Mouse (Mus musculus) stomach, embryonic 14.5 days (tissue): Measurements from ENCODE around the gene Mrap2. TPM values are rescaled to one million over a fixed set of nuclear protein-coding genes. Genes with fewer than 3 reads are reported as not detected.

ENCODE experiments used
- ATAC-seq: fragments of 200-750 bp; cut with Nextera tagmentation; 2 replicates; pipeline ENCODE4 v1.8.0; 2017; ENCODE audit warnings: low read depth, moderate TSS enrichment; ENCODE audit not compliant: insufficient number of reproducible peaks, insufficient read depth, low FRiP score
- H3K27ac ChIP-seq: fragments of 300-500 bp; sonication (generic); 2 replicates; pipeline ENCODE4 v1.5.1; 2014; ENCODE audit warnings: mild to moderate bottlenecking, low read length, moderate library complexity, mixed read lengths
- H3K27me3 ChIP-seq: fragments of 300-500 bp; sonication (generic); 2 replicates; pipeline ENCODE4 v1.6.1; 2014; ENCODE audit warnings: low read length, control low read depth, mixed read lengths; ENCODE audit not compliant: control insufficient read depth, insufficient read depth
- H3K36me3 ChIP-seq: fragments of 300-500 bp; sonication (generic); 2 replicates; pipeline ENCODE4 v1.6.1; 2014; ENCODE audit warnings: mild to moderate bottlenecking, control low read depth, low read length, moderate library complexity, mixed read lengths; ENCODE audit not compliant: control insufficient read depth, insufficient read depth
- H3K4me1 ChIP-seq: fragments of 300-500 bp; sonication (generic); 2 replicates; pipeline ENCODE4 v1.6.1; 2014; ENCODE audit warnings: low read length, control low read depth, mixed read lengths; ENCODE audit not compliant: control insufficient read depth, insufficient read depth
- H3K4me2 ChIP-seq: fragments of 300-500 bp; sonication (generic); replicated peaks from 2 replicates; pipeline ENCODE4 v1.6.1; 2014; ENCODE audit warnings: low read depth, low read length, control low read depth
- H3K4me3 ChIP-seq: fragments of 300-500 bp; sonication (generic); 2 replicates; pipeline ENCODE4 v1.5.1; 2014; ENCODE audit warnings: low read depth, low read length, control low read depth
- H3K9ac ChIP-seq: fragments of 300-500 bp; sonication (generic); replicated peaks from 2 replicates; pipeline ENCODE4 v1.6.1; 2014; ENCODE audit warnings: low read depth, mild to moderate bottlenecking, control low read depth, low read length, moderate library complexity, mixed read lengths
- H3K9me3 ChIP-seq: fragments of 300-500 bp; sonication (generic); 2 replicates; pipeline ENCODE4 v1.6.1; 2016; ENCODE audit warnings: low read depth, low read length, control low read depth; ENCODE audit not compliant: control insufficient read depth
- WGBS: fragments of 180-500 bp; shearing (Covaris S2); extraction: QIAGEN DNeasy Blood & Tissue Kit; methylation state at CpG from one replicate; pipeline ENCODE4 v1.1.7; 2014; 5-methylcytosine and 5-hydroxymethylcytosine counted together
- polyA plus RNA-seq: library from polyadenylated mRNA; unstranded; fragments of >200 nt; fragmentation: Nextera tagmentation; extraction: Ambion mirVana; gene quantifications from 2 replicates; pipeline ENCODE4 v1.2.1, GENCODE M21; 2014

Mrap2 gene
- polyA plus RNA-seq, 1 experiment from 2014 or later = not detected

DNA sequence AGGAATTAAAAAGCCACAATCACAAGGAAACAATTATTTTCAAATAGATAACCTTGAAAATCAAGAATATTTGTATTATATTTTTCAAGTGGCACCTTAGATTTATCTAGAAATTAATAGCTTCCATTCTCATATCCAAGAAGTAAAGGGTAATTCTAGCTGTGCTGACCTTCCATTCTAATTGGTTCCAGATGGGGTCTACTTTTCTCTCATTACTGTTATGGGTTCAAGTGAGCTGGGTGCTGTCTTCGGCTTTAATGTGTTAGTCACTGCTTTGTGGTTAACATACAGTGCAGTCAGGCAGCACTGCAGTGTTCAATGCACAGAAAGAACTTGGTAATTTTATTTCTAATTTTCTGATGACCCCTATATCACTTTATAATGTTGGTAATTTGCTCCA, 49.6 kb downstream of the Mrap2 start:
- Histone ChIP-seq H3K9ac (no peak overlapping the region), H3K27me3 (no peaks in the 10 kb centered on the region), H3K4me1 (no peaks in the 10 kb centered on the region), H3K4me2 (no peak overlapping the region), H3K4me3 (no peak overlapping the region), H3K9me3 (peaks cover 4% of the 10 kb centered on the region; the same call in 1 of the 2 replicates), H3K36me3 (peaks cover 14% of the 10 kb centered on the region), H3K27ac (no peak overlapping the region)
- 90% methylated on average over 1 of the region's 1 CpGs for WGBS
- ATAC-seq = no peak

DNA sequence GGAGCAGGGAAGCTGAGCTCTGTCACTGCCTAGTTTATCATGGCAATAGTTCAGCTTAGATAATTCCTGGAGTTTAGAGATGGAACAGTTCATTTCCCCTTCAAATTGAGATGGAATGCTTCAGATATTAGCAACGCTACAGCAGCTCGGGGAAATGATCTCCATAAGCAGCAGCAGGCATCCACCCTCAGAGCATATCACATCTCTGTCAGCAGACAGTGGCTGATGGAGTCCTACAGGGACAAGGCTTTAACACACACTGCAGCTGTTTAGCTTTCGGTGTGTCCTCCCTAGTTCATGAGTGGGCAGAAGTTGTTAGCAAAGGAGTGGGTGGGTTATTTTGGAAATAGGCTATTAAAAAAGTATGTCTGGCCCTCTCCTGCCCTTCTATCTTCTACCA, 53.2 kb downstream of the Mrap2 start:
- no peak overlapping the region for H3K9ac ChIP-seq
- H3K36me3 ChIP-seq = peaks cover 15% of the 10 kb centered on the region
- H3K27me3 ChIP-seq = no peaks in the 10 kb centered on the region
- WGBS = 80% methylated on average over 3 of the region's 3 CpGs
- H3K4me1 ChIP-seq = no peaks in the 10 kb centered on the region
- no peak overlapping the region for H3K27ac ChIP-seq
- H3K4me3 ChIP-seq = no peak overlapping the region
- no peak for ATAC-seq
- no peak overlapping the region for H3K4me2 ChIP-seq
- no peaks in the 10 kb centered on the region for H3K9me3 ChIP-seq

DNA sequence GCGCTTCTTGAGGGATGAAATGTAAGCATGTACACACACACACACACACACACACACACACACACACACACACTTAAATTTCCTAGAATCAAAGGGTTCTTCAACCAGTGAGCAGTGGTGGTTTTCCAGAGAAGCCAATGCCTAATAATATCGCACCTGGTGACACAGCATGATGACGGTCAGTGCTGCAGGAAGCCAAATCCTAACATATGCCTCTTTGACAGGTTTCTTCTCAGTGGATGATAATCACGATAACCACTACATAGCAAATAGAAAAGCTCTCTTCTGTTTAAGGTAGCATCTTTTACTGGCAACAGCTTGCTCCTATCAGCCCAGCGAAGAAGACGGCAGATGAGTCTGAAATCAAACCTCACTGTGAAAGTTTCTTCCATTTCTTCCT, 53.9 kb downstream of the Mrap2 start:
- H3K4me1 ChIP-seq = no peaks in the 10 kb centered on the region
- H3K27me3 ChIP-seq = no peaks in the 10 kb centered on the region
- no peak overlapping the region for H3K4me3 ChIP-seq
- H3K9ac ChIP-seq = no peak overlapping the region
- peaks cover 9% of the 10 kb centered on the region for H3K36me3 ChIP-seq
- 79% methylated on average over 6 of the region's 6 CpGs for WGBS
- H3K27ac ChIP-seq = no peak overlapping the region
- no peaks in the 10 kb centered on the region for H3K9me3 ChIP-seq
- H3K4me2 ChIP-seq = no peak overlapping the region
- no peak for ATAC-seq

DNA sequence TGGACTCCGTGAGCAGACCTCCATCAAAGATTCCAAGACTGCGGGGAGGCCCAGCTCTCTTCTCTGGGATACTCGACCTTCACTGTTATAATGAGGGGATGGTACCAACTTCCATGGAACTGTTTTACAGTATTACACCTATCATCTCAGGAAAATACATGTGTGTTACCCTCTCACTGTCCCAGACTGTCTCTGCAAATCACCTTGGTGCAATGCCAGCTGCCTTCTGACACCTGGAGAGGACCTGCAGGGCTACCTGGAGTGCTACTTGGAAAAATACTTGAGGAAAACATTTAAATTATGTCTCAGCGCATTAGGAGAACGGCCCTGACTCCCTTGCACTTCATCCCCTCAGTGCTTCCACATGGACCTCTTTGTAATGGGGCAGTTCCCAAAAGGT, 56.3 kb downstream of the Mrap2 start:
- Histone ChIP-seq H3K27me3 (no peaks in the 10 kb centered on the region), H3K27ac (no peak overlapping the region)
- ATAC-seq = no peak

DNA sequence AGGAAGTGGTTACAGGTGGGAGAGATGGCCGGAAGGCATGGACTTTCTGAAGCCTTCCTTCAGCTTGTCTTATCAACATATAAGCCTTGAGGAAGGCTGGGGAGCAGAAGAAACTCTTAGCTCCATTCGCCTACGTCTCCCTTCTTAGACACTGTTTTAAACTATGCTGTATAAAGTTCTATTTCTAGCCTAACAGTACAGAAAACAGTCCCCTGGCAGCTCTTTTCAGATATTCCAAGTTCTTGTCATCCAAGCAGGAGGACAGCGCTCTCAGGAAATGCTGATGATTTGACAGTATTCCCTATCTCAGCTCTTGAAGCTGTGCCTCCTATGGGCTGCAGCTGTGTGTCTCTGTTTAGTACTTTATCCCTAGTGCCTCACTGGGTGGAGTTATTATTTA, 56.8 kb downstream of the Mrap2 start:
- Histone ChIP-seq H3K9me3 (no peaks in the 10 kb centered on the region), H3K36me3 (peaks cover 10% of the 10 kb centered on the region), H3K4me1 (no peaks in the 10 kb centered on the region), H3K27ac (no peak overlapping the region), H3K4me2 (no peak overlapping the region), H3K9ac (no peak overlapping the region), H3K4me3 (no peak overlapping the region), H3K27me3 (no peaks in the 10 kb centered on the region)
- 95% methylated on average over 4 of the region's 4 CpGs for WGBS
- ATAC-seq = no peak

More for the DNA sequence above, 56.3 kb downstream of the Mrap2 start:
- no peak overlapping the region for H3K4me2 ChIP-seq
- 87% methylated on average over 5 of the region's 5 CpGs for WGBS
- H3K4me1 ChIP-seq = no peaks in the 10 kb centered on the region
- no peak overlapping the region for H3K9ac ChIP-seq
- H3K36me3 ChIP-seq = peaks cover 9% of the 10 kb centered on the region
- H3K9me3 ChIP-seq = no peaks in the 10 kb centered on the region
- H3K4me3 ChIP-seq = no peak overlapping the region

DNA sequence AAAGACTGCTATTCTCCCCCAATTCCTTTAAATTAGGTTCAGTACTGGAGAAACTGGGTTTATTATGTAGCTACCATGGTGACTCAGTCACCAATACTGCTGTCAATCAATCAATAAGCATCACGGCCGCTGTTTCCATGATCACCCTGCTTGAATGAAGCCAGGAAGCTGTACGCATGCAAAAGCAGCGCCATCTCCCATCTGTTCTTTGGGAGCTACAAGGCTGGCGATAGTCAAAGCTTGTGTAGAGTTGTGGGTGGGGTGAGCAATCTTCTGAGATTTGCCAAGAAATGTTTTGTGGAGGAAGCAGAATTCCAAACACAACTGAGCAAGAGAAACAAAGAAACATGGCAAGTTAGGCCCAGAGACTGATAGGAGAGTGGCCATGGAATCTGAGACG, 58.3 kb downstream of the Mrap2 start:
- no peak overlapping the region for H3K4me2 ChIP-seq
- H3K4me1 ChIP-seq = no peaks in the 10 kb centered on the region
- no peaks in the 10 kb centered on the region for H3K27me3 ChIP-seq
- H3K27ac ChIP-seq = no peak overlapping the region
- H3K9ac ChIP-seq = no peak overlapping the region
- 94% methylated on average over 6 of the region's 6 CpGs for WGBS
- ATAC-seq = no peak
- peaks cover 16% of the 10 kb centered on the region for H3K36me3 ChIP-seq
- no peaks in the 10 kb centered on the region for H3K9me3 ChIP-seq
- H3K4me3 ChIP-seq = no peak overlapping the region

DNA sequence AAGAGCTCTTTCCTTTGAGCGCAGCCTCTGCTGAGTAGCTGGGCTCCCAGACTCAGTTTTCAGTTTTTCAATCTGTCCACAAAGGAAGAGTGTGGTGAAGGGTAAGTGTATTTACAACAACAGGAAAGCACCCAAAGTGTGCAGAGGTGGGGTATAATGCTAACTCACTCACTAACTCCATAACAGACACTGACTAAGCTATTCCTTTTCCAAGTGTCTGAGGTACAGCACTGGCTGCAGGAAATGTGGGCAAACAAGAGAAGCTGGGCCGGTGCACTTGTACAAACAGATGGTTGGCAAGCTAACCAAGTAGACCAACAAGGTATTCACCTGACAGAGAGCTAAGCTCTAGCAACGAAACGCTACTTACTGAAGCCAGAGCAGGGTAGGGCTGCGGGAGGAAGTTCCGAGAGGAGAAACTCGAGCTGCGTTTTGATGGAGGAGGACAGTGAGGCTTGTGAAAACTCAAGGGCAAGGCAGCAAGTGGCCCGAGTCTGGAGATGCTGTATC, 66.8 kb downstream of the Mrap2 start:
- peaks cover 18% of the 10 kb centered on the region for H3K36me3 ChIP-seq
- H3K4me3 ChIP-seq = no peak overlapping the region
- H3K9me3 ChIP-seq = no peaks in the 10 kb centered on the region
- ATAC-seq = no peak
- H3K4me1 ChIP-seq = no peaks in the 10 kb centered on the region
- no peak overlapping the region for H3K4me2 ChIP-seq
- no peak overlapping the region for H3K9ac ChIP-seq
- H3K27ac ChIP-seq = no peak overlapping the region
- H3K27me3 ChIP-seq = no peaks in the 10 kb centered on the region
- 82% methylated on average over 9 of the region's 9 CpGs for WGBS

DNA sequence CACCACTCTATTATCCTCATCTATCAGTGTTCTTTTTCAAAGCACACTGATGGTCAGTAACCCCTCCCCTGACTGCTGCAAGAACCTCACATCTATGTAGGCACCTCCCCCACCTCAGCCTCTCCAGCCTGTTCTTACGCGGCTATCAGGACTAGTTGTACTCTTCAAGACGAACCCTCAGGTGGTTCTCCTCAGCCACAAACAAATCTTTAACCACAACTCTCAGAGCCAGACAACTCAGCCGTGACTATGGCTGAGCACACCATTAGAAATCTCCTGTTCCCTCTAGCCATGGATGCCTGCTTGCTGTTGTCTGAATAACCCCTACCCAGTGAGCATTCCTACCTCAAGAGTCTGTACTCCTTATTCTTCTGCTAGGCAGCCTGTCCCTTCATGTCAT, 69.1 kb downstream of the Mrap2 start:
- Histone ChIP-seq H3K9ac (no peak overlapping the region), H3K4me2 (no peak overlapping the region), H3K4me3 (no peak overlapping the region), H3K36me3 (peaks cover 15% of the 10 kb centered on the region), H3K9me3 (no peaks in the 10 kb centered on the region), H3K4me1 (no peaks in the 10 kb centered on the region), H3K27ac (no peak overlapping the region), H3K27me3 (no peaks in the 10 kb centered on the region)
- ATAC-seq = no peak
- 75% methylated on average over 4 of the region's 4 CpGs for WGBS
